Mouse (Mus musculus) forebrain, embryonic 14.5 days (tissue): ENCODE measurements around the gene Pnkd. TPM values are rescaled to one million over a fixed set of nuclear protein-coding genes. Genes with fewer than 3 reads are reported as not detected.

Experiments used
- ATAC-seq: fragments of 200-750 bp; cut with Nextera tagmentation; 2 replicates; pipeline ENCODE4 v1.8.0; 2017; ENCODE audit warnings: mild to moderate bottlenecking, moderate library complexity
- DNase-seq: peaks from one replicate; pipeline ENCODE4 v3.0.0-alpha.2; 2015; ENCODE audit warnings: low spot score
- H3K27ac ChIP-seq: fragments of 300-500 bp; sonication (generic); 2 replicates; pipeline ENCODE4 v1.5.1; 2014; ENCODE audit warnings: low read depth, mild to moderate bottlenecking, control low read depth, low read length, moderate library complexity
- H3K27me3 ChIP-seq: fragments of 300-500 bp; sonication (generic); replicated peaks from 2 replicates; pipeline ENCODE4 v1.6.1; 2014; ENCODE audit warnings: low read length, control low read depth, mixed read lengths; ENCODE audit not compliant: control insufficient read depth, insufficient read depth
- H3K36me3 ChIP-seq: fragments of 300-500 bp; sonication (generic); 2 replicates; pipeline ENCODE4 v1.6.1; 2014; ENCODE audit warnings: low read length, control low read depth; ENCODE audit not compliant: control insufficient read depth, insufficient read depth
- H3K4me1 ChIP-seq: fragments of 300-500 bp; sonication (generic); 2 replicates; pipeline ENCODE4 v1.6.1; 2014; ENCODE audit warnings: antibody characterized with exemption, low read length, control low read depth; ENCODE audit not compliant: control insufficient read depth, insufficient read depth
- H3K4me2 ChIP-seq: fragments of 300-500 bp; sonication (generic); 2 replicates; pipeline ENCODE4 v1.6.1; 2014; ENCODE audit warnings: mild to moderate bottlenecking, control low read depth, low read length
- H3K4me3 ChIP-seq: fragments of 300-500 bp; sonication (generic); 2 replicates; pipeline ENCODE4 v1.5.1; 2014; ENCODE audit warnings: low read depth, low read length, control low read depth
- H3K9ac ChIP-seq: fragments of 300-500 bp; sonication (generic); 2 replicates; pipeline ENCODE4 v1.6.1; 2014; ENCODE audit warnings: mild to moderate bottlenecking, low read length, control low read depth, moderate library complexity
- H3K9me3 ChIP-seq: fragments of 300-500 bp; sonication (generic); replicated peaks from 2 replicates; pipeline ENCODE4 v1.6.1; 2016; ENCODE audit warnings: low read length, control low read depth, mixed read lengths; ENCODE audit not compliant: control insufficient read depth
- WGBS: fragments of 180-500 bp; shearing (Covaris S2); extraction: QIAGEN DNeasy Blood & Tissue Kit; methylation state at CpG from one replicate; pipeline ENCODE4 v1.1.7; 2014; 5-methylcytosine and 5-hydroxymethylcytosine counted together
- polyA plus RNA-seq: library from polyadenylated mRNA; unstranded; fragments of >200 nt; fragmentation: Nextera tagmentation; extraction: Ambion mirVana; gene quantifications from 2 replicates; pipeline ENCODE4 v1.2.1, GENCODE M21; 2014

Gene Pnkd
- polyA plus RNA-seq, 1 experiment from 2014 or later: 114 TPM

- ATAC-seq (no peak), DNase-seq (no peak)
- Histone ChIP-seq H3K27ac (no peak overlapping the region), H3K4me1 (no peaks in the 10 kb centered on the region), H3K36me3 (peaks cover 25% of the 10 kb centered on the region), H3K4me2 (no peak overlapping the region), H3K9me3 (no peaks in the 10 kb centered on the region), H3K4me3 (no peak overlapping the region), H3K9ac (no peak overlapping the region), H3K27me3 (no peaks in the 10 kb centered on the region)
- WGBS: 71% methylated on average over 4 of the region's 4 CpGs
Measured at GRCm38 (mm10) chr1:74271659-74272058, 13.1 kb upstream of the Pnkd start.

DNA sequence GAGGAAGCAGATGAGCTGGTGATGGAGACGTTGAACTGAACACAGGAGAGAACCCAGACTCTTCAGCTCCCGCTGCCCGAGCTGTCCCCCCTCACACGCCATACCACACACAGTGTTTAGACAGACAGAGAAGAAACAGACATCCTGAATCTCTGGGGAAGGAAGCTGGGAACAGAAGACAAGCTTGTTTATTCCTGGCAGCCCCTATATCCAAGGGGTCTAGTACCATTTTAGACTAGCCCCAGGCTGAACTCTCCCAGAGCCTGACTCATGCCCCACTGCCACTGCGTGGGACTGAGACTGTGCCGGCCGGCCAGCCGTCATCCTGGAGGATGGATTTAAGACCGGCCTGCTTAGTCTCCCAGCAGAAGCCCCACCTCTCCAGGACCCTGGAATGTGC is 9.7 kb upstream of the Pnkd start:
- H3K4me3 ChIP-seq: no peak overlapping the region
- H3K4me1 ChIP-seq: no peaks in the 10 kb centered on the region
- H3K9ac ChIP-seq: no peak overlapping the region
- no peaks in the 10 kb centered on the region for H3K27me3 ChIP-seq
- 60% methylated on average over 9 of the region's 9 CpGs for WGBS
- no peaks in the 10 kb centered on the region for H3K9me3 ChIP-seq
- peaks cover 13% of the 10 kb centered on the region for H3K36me3 ChIP-seq
- ATAC-seq: no peak
- no peak overlapping the region for H3K4me2 ChIP-seq
- DNase-seq: no peak
- no peak overlapping the region for H3K27ac ChIP-seq

DNA sequence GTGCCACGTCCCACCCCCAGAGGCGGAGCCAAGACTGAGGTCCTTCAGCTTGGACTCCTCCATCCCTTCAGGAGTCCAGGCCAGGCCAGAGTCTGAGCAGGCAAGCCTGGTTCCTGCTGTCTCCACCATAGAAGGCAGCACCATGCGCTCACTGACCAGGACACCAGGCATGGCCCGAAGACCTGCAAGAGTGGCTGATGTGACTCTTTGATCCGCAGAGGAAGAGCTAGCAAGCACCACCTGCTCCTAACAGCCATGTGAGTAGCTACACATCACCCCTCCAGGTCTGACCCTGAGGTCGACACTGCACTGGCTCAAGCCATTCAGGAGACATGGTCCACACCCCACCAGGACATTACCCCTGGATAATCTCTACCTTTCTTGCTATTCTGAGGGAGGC is 7.7 kb upstream of the Pnkd start:
- Histone ChIP-seq H3K27ac (no peak overlapping the region), H3K9ac (no peak overlapping the region), H3K27me3 (no peaks in the 10 kb centered on the region), H3K4me3 (no peak overlapping the region), H3K4me2 (no peak overlapping the region), H3K9me3 (no peaks in the 10 kb centered on the region), H3K4me1 (no peaks in the 10 kb centered on the region), H3K36me3 (peaks cover 34% of the 10 kb centered on the region)
- ATAC-seq (no peak), DNase-seq (no peak)
- 66% methylated on average over 6 of the region's 6 CpGs for WGBS

DNA sequence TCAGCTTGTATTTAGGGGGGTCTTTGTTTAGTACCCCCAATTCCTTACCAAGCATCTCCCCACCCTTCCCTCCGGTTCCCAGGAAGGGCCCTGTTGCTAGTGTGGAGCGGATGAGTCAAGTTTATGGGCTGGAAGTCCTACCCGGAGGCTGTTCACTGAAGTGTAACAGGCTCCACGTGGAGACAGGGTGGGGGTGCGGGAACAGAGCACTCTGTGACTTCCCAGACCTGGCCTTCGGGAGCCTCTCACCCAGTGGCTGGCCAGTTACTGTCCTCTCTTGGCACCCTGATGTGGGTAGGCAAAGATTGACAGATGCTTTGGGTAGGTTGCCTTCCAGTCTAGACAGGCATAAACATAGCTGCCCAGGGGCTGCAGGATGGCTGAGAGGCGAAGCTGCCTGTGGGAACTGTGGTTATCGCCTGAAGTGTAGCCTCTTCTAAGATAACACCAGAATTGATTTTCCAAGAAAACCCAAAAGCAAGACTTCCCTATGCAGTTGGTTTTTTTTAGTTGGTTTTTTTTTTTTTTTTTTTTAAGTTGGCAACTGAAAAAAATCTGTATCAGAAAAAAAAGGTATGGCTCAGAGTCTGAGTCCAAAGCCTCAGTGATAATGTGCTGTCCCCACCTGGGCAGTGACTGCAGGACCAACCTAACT is 6.7 kb upstream of the Pnkd start:
- WGBS: 72% methylated on average over 8 of the region's 8 CpGs
- no peak overlapping the region for H3K9ac ChIP-seq
- H3K9me3 ChIP-seq: no peaks in the 10 kb centered on the region

DNA sequence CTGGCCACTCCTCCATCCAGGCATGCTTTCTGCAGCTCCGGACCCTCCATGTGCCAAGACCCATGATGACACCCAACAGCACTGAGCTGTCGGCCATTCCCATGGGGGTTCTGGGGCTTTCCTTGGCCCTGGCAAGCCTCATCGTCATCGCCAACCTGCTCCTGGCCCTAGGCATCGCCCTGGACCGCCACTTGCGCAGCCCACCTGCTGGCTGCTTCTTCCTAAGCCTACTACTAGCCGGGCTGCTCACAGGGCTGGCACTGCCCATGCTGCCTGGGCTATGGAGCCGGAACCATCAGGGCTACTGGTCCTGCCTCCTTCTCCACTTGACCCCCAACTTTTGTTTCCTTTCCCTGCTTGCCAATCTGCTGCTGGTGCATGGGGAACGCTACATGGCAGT is 6.2 kb upstream of the Pnkd start, which contains the start of gene Gpbar1:
Gene Gpbar1, plus strand, starts transcription at position 13 of the 400 bp plus-strand sequence.
- DNase-seq (no peak), ATAC-seq (no peak)
- Histone ChIP-seq H3K4me1 (peaks cover 4% of the 10 kb centered on the region; the same call in 1 of the 2 replicates), H3K9ac (no peak within 1 kb of the TSS), H3K9me3 (no peaks in the 10 kb centered on the region), H3K4me3 (no peak within 1 kb of the TSS), H3K27me3 (no peaks in the 10 kb centered on the region), H3K4me2 (no peak within 1 kb of the TSS), H3K27ac (no peak within 1 kb of the TSS), H3K36me3 (peaks cover 46% of the 10 kb centered on the region)
- 89% methylated on average over 10 of the region's 10 CpGs for WGBS

More for the DNA sequence above, 6.7 kb upstream of the Pnkd start:
- no peak overlapping the region for H3K4me2 ChIP-seq
- ATAC-seq (no peak), DNase-seq (no peak)
- peaks cover under 1% of the 10 kb centered on the region; the same call in 1 of the 2 replicates for H3K4me1 ChIP-seq
- H3K4me3 ChIP-seq: no peak overlapping the region
- H3K27me3 ChIP-seq: no peaks in the 10 kb centered on the region
- H3K27ac ChIP-seq: no peak overlapping the region
- peaks cover 43% of the 10 kb centered on the region for H3K36me3 ChIP-seq

DNA sequence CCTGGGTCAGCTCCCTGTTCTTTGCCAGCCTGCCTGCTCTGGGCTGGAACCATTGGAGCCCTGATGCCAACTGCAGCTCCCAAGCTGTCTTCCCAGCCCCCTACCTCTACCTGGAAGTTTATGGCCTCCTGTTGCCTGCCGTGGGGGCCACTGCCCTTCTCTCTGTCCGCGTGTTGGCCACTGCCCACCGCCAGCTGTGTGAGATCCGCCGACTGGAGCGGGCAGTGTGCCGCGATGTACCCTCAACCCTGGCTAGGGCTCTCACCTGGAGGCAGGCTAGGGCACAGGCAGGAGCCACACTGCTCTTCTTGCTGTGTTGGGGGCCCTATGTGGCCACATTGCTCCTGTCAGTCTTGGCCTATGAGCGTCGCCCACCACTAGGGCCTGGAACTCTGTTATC is 5.7 kb upstream of the Pnkd start:
- ATAC-seq: no peak
- Histone ChIP-seq H3K4me1 (peaks cover 7% of the 10 kb centered on the region; the same call in 1 of the 2 replicates), H3K27me3 (no peaks in the 10 kb centered on the region), H3K36me3 (peaks cover 46% of the 10 kb centered on the region), H3K4me3 (no peak overlapping the region), H3K4me2 (no peak overlapping the region), H3K27ac (no peak overlapping the region), H3K9me3 (no peaks in the 10 kb centered on the region), H3K9ac (no peak overlapping the region)
- no peak for DNase-seq
- 92% methylated on average over 11 of the region's 11 CpGs for WGBS

DNA sequence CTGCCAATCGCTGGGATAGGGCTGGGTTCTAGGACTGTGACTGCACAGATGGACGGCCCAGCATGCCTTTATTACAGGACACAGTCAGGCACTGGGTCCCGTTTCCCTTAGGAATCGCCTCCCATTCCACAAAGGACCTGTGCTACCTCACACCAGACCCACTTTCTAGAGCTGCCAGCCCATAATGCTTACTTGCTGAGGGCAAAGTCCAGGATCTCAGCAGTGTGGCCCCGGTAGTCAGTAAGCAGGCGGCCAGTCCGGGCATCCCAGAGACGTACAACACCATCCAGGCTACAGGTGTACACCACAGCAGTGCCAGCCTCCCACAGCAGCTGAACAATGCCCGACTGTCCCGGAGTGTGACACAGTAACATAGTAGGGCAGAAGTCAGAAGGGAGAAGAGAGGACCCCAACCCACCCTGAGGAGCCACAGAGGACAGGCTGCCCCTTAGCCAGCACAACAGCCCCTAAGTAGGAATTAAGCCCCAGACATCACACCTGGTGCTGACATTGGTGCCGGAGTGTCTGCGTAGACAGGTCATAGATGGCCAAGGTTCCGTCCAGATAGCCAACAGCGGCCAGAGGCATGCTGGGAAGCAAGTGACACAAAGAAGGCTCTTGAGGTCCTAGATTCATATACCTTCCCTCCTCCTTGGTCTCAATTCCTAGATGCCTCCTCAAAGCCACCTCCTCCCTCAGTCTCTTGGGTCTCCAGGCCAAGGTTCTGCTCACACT is 4.0 kb upstream of the Pnkd start:
- Histone ChIP-seq H3K4me3 (no peak overlapping the region), H3K27me3 (no peaks in the 10 kb centered on the region), H3K36me3 (peaks cover 46% of the 10 kb centered on the region), H3K9me3 (no peaks in the 10 kb centered on the region), H3K4me2 (no peak overlapping the region), H3K9ac (no peak overlapping the region), H3K4me1 (peaks cover 11% of the 10 kb centered on the region), H3K27ac (no peak overlapping the region)
- no peak for DNase-seq
- ATAC-seq: no peak
- WGBS: 95% methylated on average over 14 of the region's 14 CpGs

DNA sequence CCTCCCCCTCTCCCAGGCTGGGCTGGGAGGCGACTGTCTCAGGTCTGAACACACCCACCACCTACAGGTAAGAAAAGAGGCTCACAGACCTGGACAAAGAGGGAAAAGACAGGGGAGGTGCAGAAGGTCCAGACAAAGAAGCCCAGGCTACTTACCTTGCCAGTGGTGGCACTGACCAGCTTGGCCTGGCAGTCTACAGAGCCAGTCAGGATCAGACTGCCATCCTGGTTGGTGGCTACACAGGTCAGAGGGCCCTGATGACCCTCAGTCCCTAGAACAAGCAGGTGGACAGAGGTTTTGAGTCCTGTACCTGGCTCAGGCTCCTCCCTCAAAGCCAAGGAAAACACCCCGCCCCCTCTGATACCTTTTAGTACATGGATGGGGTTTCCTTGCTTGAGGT is 3.4 kb upstream of the Pnkd start:
- DNase-seq (no peak), ATAC-seq (no peak)
- no peaks in the 10 kb centered on the region for H3K9me3 ChIP-seq
- H3K4me1 ChIP-seq: peaks cover 12% of the 10 kb centered on the region
- H3K36me3 ChIP-seq: peaks cover 46% of the 10 kb centered on the region
- no peak overlapping the region for H3K27ac ChIP-seq
- no peak overlapping the region for H3K4me3 ChIP-seq
- no peak overlapping the region for H3K9ac ChIP-seq
- WGBS: 100% methylated on average over 2 of the region's 2 CpGs
- H3K4me2 ChIP-seq: no peak overlapping the region
- H3K27me3 ChIP-seq: no peaks in the 10 kb centered on the region

DNA sequence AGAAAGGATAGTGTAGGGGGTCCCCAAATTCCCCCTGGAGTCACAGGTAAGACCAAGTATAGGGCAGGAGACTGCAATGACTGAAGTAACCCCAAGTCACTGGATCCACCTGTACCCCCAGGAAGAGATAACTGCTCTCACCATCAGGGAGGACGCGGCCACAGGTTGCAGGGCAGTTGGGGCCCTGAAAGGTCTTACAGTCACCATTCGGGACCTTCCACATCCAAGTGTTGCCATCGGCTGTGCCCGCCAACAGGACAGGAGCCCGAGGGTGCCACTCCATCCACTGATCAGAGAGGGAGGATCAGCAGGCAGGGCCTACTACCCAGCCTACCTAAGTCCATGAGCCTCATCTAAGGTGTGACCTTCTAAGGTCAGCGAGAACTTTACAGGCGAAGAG is 2.8 kb upstream of the Pnkd start:
- Histone ChIP-seq H3K36me3 (peaks cover 46% of the 10 kb centered on the region), H3K9ac (no peak overlapping the region), H3K9me3 (no peaks in the 10 kb centered on the region), H3K27ac (no peak overlapping the region), H3K4me1 (peaks cover 12% of the 10 kb centered on the region), H3K4me3 (no peak overlapping the region), H3K4me2 (no peak overlapping the region), H3K27me3 (no peaks in the 10 kb centered on the region)
- WGBS: 98% methylated on average over 8 of the region's 8 CpGs
- DNase-seq (no peak), ATAC-seq (no peak)
